Mouse (Mus musculus): Measurements from ENCODE around the gene Pomp.
A peak's percentile ranks its signal among the peaks of the same experiment; 100 is the strongest.

GRCm38 (mm10) chr5:147868674-147869073, 8.4 kb downstream of the Pomp start:
- TF ChIP-seq CTCF (IDR thresholded peaks at IDR 0.05; ENCODE audit: low read depth) (peak; percentile 53), EP300 (IDR thresholded peaks at IDR 0.05; ENCODE audit: low read depth) (no peak)
